30 mouse cellular contexts compared by ENCODE assay signal in genomic region chr16:97496026-97496425, GRCm38 (mm10). TPM values are rescaled to one million over a fixed set of nuclear protein-coding genes. Genes with fewer than 3 reads are reported as not detected.
DNase-seq lines count a peak whose midpoint lies in the region; ATAC-seq lines count a peak whose summit lies in the region.
"Had no signal": no experiment of that assay in that cellular context is flagged by ENCODE, and none has a peak within 500 bp of the region (broad histone marks: within the 10 kb centered on the region; RNA-seq: fewer than 3 reads in every experiment).

No protein-coding gene starts in this region.

- H3K4me1 ChIP-seq in stomach, embryonic 15.5 days, result no peaks in the 10 kb centered on the region
- H3K4me1 ChIP-seq in midbrain, embryonic 16.5 days (ENCODE audit: control insufficient read depth, insufficient read depth, low read length), result no peaks in the 10 kb centered on the region
- H3K4me1 ChIP-seq: embryonic facial prominence, embryonic 10.5 days; embryonic facial prominence, embryonic 13.5 days; forebrain, embryonic 12.5 days; forebrain, embryonic 15.5 days; heart, embryonic 15.5 days; hindbrain, embryonic 10.5 days; hindbrain, embryonic 13.5 days had no signal

- no peaks in the 10 kb centered on the region for H3K9me3 ChIP-seq in stomach, embryonic 15.5 days
- no peaks in the 10 kb centered on the region for H3K9me3 ChIP-seq in midbrain, embryonic 16.5 days (replicated peaks; ENCODE audit: control insufficient read depth, low read length, poor library complexity, severe bottlenecking)
- H3K9me3 ChIP-seq: embryonic facial prominence, embryonic 10.5 days; embryonic facial prominence, embryonic 13.5 days; forebrain, embryonic 12.5 days; forebrain, embryonic 15.5 days; heart, embryonic 15.5 days; hindbrain, embryonic 10.5 days; hindbrain, embryonic 13.5 days had no signal

- peak; percentile 51 for DNase-seq in 3T3-L1 (ENCODE audit: low read depth, low spot score)
- DNase-seq in ES-CJ7 (ENCODE audit: low read depth, low spot score), result peak; percentile 24
- DNase-seq in ZHBTc4 (ENCODE audit: low read depth, low spot score), result peak; percentile 55
- no peak for DNase-seq in T-cell, adult 2 months (ENCODE audit: low spot score)
- no peak for DNase-seq in urinary bladder, adult 18-20 months (ENCODE audit: low spot score in 2 of 2)
- DNase-seq in kidney, postnatal 14 days, result no peak
- DNase-seq: adrenal gland, adult 8-10 months; adrenal gland, postnatal 25 days; cerebellum, adult 11-12 months; cerebellum, adult 8-10 months; cerebellum, postnatal 10 days; cerebellum, postnatal 36 days; embryo, embryonic 11 days; gastrocnemius, postnatal 36 days; heart, postnatal 10 days; heart, postnatal 36 days had no signal

- H3K27ac ChIP-seq in stomach, embryonic 15.5 days, result peak overlapping the region; percentile 64
- no peak overlapping the region for H3K27ac ChIP-seq in midbrain, embryonic 16.5 days (ENCODE audit: low read length)
- H3K27ac ChIP-seq: embryonic facial prominence, embryonic 10.5 days; embryonic facial prominence, embryonic 13.5 days; forebrain, embryonic 12.5 days; forebrain, embryonic 15.5 days; heart, embryonic 15.5 days; hindbrain, embryonic 10.5 days; hindbrain, embryonic 13.5 days had no signal

- no peaks in the 10 kb centered on the region for H3K27me3 ChIP-seq in stomach, embryonic 15.5 days (replicated peaks)
- no peaks in the 10 kb centered on the region for H3K27me3 ChIP-seq in midbrain, embryonic 16.5 days (ENCODE audit: control insufficient read depth, insufficient read depth, low read depth, low read length)
- H3K27me3 ChIP-seq: embryonic facial prominence, embryonic 13.5 days; forebrain, embryonic 12.5 days; forebrain, embryonic 15.5 days; heart, embryonic 15.5 days; hindbrain, embryonic 13.5 days had no signal

- no peak overlapping the region for H3K9ac ChIP-seq in stomach, embryonic 15.5 days
- H3K9ac ChIP-seq in midbrain, embryonic 16.5 days (ENCODE audit: low read depth, low read length), result no peak overlapping the region
- H3K9ac ChIP-seq: embryonic facial prominence, embryonic 13.5 days; forebrain, embryonic 12.5 days; forebrain, embryonic 15.5 days; heart, embryonic 15.5 days; hindbrain, embryonic 13.5 days had no signal

- WGBS in stomach, embryonic 15.5 days, result 33% methylated on average over 3 of the region's 3 CpGs
- WGBS in midbrain, embryonic 16.5 days, result 34% methylated on average over 3 of the region's 3 CpGs

- ATAC-seq in stomach, embryonic 15.5 days (ENCODE audit: insufficient read depth, low FRiP score, low read depth), result 0 out of 2 replicates have a peak, but pooled peaks have one; percentile 16
- no peak for ATAC-seq in midbrain, embryonic 16.5 days
- ATAC-seq: forebrain, embryonic 15.5 days; hindbrain, embryonic 16.5 days had no signal

- no peak overlapping the region for H3K4me3 ChIP-seq in stomach, embryonic 15.5 days (replicated peaks)
- H3K4me3 ChIP-seq in midbrain, embryonic 16.5 days (ENCODE audit: low read depth, low read length), result no peak overlapping the region
- H3K4me3 ChIP-seq: embryonic facial prominence, embryonic 10.5 days; embryonic facial prominence, embryonic 13.5 days; erythroblast, embryonic 14.5 days; forebrain, embryonic 12.5 days; forebrain, embryonic 15.5 days; heart, embryonic 15.5 days; hindbrain, embryonic 10.5 days; hindbrain, embryonic 13.5 days had no signal

- H3K4me2 ChIP-seq in stomach, embryonic 15.5 days, result no peak overlapping the region
- H3K4me2 ChIP-seq in midbrain, embryonic 16.5 days (ENCODE audit: low read length), result no peak overlapping the region
- H3K4me2 ChIP-seq: embryonic facial prominence, embryonic 13.5 days; forebrain, embryonic 12.5 days; forebrain, embryonic 15.5 days; heart, embryonic 11.5 days; heart, embryonic 15.5 days; hindbrain, embryonic 13.5 days had no signal

- H3K36me3 ChIP-seq in stomach, embryonic 15.5 days, result no peaks in the 10 kb centered on the region
- H3K36me3 ChIP-seq in midbrain, embryonic 16.5 days (ENCODE audit: control insufficient read depth, insufficient read depth, low read length), result no peaks in the 10 kb centered on the region
- H3K36me3 ChIP-seq: embryonic facial prominence, embryonic 10.5 days; embryonic facial prominence, embryonic 13.5 days; forebrain, embryonic 12.5 days; forebrain, embryonic 15.5 days; heart, embryonic 15.5 days; hindbrain, embryonic 10.5 days; hindbrain, embryonic 13.5 days had no signal

RNA-seq across cellular contexts. Expression of gene Fam3b, which starts 18.6 kb away (rescaled TPM):
- 1.2 and 2.5 TPM in 2 replicates for polyA plus RNA-seq in stomach, embryonic 15.5 days (2015; fragmentation: Nextera tagmentation; extraction: Ambion mirVana)
- not detected in 2 replicates for polyA plus RNA-seq in midbrain, embryonic 16.5 days (2015; fragmentation: Nextera tagmentation; extraction: Ambion mirVana)
- polyA plus RNA-seq: brain, embryonic 14.5 days; cortical plate, adult 2 months; embryonic facial prominence, embryonic 10.5 days; embryonic facial prominence, embryonic 13.5 days; forebrain, embryonic 12.5 days; forebrain, embryonic 15.5 days; heart, embryonic 11.5 days; heart, embryonic 15.5 days; hindbrain, embryonic 10.5 days; hindbrain, embryonic 13.5 days; hindbrain, embryonic 16.5 days had no signal

RNA-seq across cellular contexts. Expression of gene Mx1, which starts 33.3 kb away (rescaled TPM):
- polyA plus RNA-seq in stomach, embryonic 15.5 days (2015; fragmentation: Nextera tagmentation; extraction: Ambion mirVana), result 0.35 and 0.39 TPM in 2 replicates
- polyA plus RNA-seq in midbrain, embryonic 16.5 days (2015; fragmentation: Nextera tagmentation; extraction: Ambion mirVana), result 0.06 TPM in 1 of 2 replicates, not detected in the other
- polyA plus RNA-seq: embryonic facial prominence, embryonic 10.5 days; erythroblast, embryonic 14.5 days; forebrain, embryonic 15.5 days; heart, embryonic 11.5 days; heart, embryonic 15.5 days; hindbrain, embryonic 10.5 days; hindbrain, embryonic 13.5 days had no signal

Comparison
In these comparisons a context has a peak if more than half of its experiments do, and no peak if none do; other contexts are left out.
1. DNase-seq: peak in 3T3-L1 (single experiment), ES-CJ7 (single experiment) and ZHBTc4 (single experiment); none in T-cell, adult 2 months (single experiment), urinary bladder, adult 18-20 months (0 of 2) and kidney, postnatal 14 days (single experiment).